Mouse (Mus musculus) heart, adult 2 months (tissue): ENCODE data around the gene Dhx16. TPM values are rescaled to one million over a fixed set of nuclear protein-coding genes. Genes with fewer than 3 reads are reported as not detected.
A peak's percentile ranks its signal among the peaks of the same experiment; 100 is the strongest.

Source experiments
- DNase-seq, 2 experiments: peaks; one replicate each; pipeline ENCODE4 v3.0.0; 2021
- H3K27ac ChIP-seq: fragments of 200-600 bp; 2 replicates; pipeline ENCODE4 v1.8.1; 2022
- H3K27me3 ChIP-seq: fragments of 200-500 bp; 2 replicates; pipeline ENCODE4 v1.6.1; 2012; ENCODE audit warnings: mild to moderate bottlenecking, low read length, inconsistent platforms, mixed read lengths; ENCODE audit not compliant: control insufficient read depth, insufficient read depth
- H3K36me3 ChIP-seq: fragments of 200-500 bp; 2 replicates; pipeline ENCODE4 v1.6.1; 2012; ENCODE audit warnings: low read length, inconsistent platforms; ENCODE audit not compliant: control insufficient read depth, insufficient read depth
- H3K4me1 ChIP-seq: fragments of 200-500 bp; 2 replicates; pipeline ENCODE4 v1.6.1; 2011; ENCODE audit warnings: low read length; ENCODE audit not compliant: control insufficient read depth, insufficient read depth
- H3K4me3 ChIP-seq: fragments of 200-600 bp; 2 replicates; pipeline ENCODE4 v1.8.1; 2022
- H3K79me2 ChIP-seq: fragments of 200-500 bp; replicated peaks from 2 replicates; pipeline ENCODE4 v1.6.1; 2012; ENCODE audit warnings: mild to moderate bottlenecking, inconsistent platforms, low read length, moderate library complexity, mixed read lengths; ENCODE audit not compliant: control insufficient read depth, insufficient read depth
- H3K9ac ChIP-seq: fragments of 200-500 bp; 2 replicates; pipeline ENCODE4 v1.6.1; 2012; ENCODE audit warnings: low read depth, mild to moderate bottlenecking, control low read depth, inconsistent platforms, low read length, mixed read lengths
- CTCF ChIP-seq: fragments of 200-600 bp; IDR thresholded peaks from 2 replicates; pipeline ENCODE4 v1.8.1; 2022; ENCODE audit warnings: antibody characterized with exemption, mild to moderate bottlenecking, moderate library complexity
- EP300 ChIP-seq: fragments of 200-500 bp; IDR thresholded peaks from 2 replicates; pipeline ENCODE4 v1.6.1; 2011; ENCODE audit warnings: low read depth, low read length, control low read depth; ENCODE audit not compliant: insufficient read depth
- POLR2A ChIP-seq: fragments of 200-500 bp; IDR thresholded peaks from 2 replicates; pipeline ENCODE4 v1.6.1; 2011; ENCODE audit warnings: mild to moderate bottlenecking, low read depth, low read length, control low read depth; ENCODE audit not compliant: insufficient read depth
- WGBS: fragments of 180-500 bp; shearing (Covaris S2); methylation state at CpG from one replicate; pipeline ENCODE4 v1.1.7; 2018; 5-methylcytosine and 5-hydroxymethylcytosine counted together
- intact Hi-C: fragments of 180-260 bp; cut with DNase I; formaldehyde crosslinking; loops from one replicate; pipeline ENCODE4 v1.15.1; 2025
- polyA plus RNA-seq: library from polyadenylated mRNA; depleted of rRNA; stranded (reverse); fragments of >200 nt; gene quantifications from 2 replicates; pipeline ENCODE4 v1.2.3, GENCODE M21; 2012
- total RNA-seq, 2 experiments: library from RNA; stranded (reverse); gene quantifications; 2 replicates each; pipeline ENCODE4 v1.2.3; 2021

The Dhx16 gene
- total and polyA plus RNA-seq, 3 experiments, result 19.3 to 27.7 (median 20.3) TPM

- Histone ChIP-seq H3K27ac (peak within 1 kb of the TSS; percentile 100), H3K4me1 (peaks cover 7% of the 10 kb centered on the region), H3K79me2 (no peaks in the 10 kb centered on the region), H3K27me3 (no peaks in the 10 kb centered on the region), H3K9ac (peak within 1 kb of the TSS; percentile 70), H3K4me3 (peak within 1 kb of the TSS; percentile 79), H3K36me3 (peaks cover 11% of the 10 kb centered on the region)
- under 1% methylated on average over 83 of the region's 83 CpGs for WGBS
- peak; percentile 100 for TF ChIP-seq POLR2A
- peak; percentile 90 for TF ChIP-seq EP300
- TF ChIP-seq CTCF, result peak; percentile 80
- intact Hi-C loops, result loop anchor here (2.0 kb wide), 3 partner anchors 20 to 78 kb away; partner anchors contain the start of genes 2310061I04Rik and Tubb5
- DNase-seq, result peak; percentile 97 to 100
Observed at GRCm38 (mm10) chr17:35916297-35917142, 36.9 kb downstream of the Dhx16 start, which contains the start of the genes Mrps18b and Ppp1r10. Mrps18b (minus strand) TSS chr17:35916389. Ppp1r10 (plus strand) TSS chr17:35916434.

- peak overlapping the region; percentile 100 for H3K27ac ChIP-seq
- H3K4me1 ChIP-seq, result peaks cover 8% of the 10 kb centered on the region
- H3K36me3 ChIP-seq, result peaks cover 11% of the 10 kb centered on the region
- DNase-seq, result no peak
- no peaks in the 10 kb centered on the region for H3K79me2 ChIP-seq
- H3K27me3 ChIP-seq, result no peaks in the 10 kb centered on the region
- WGBS, result under 1% methylated on average over 8 of the region's 8 CpGs
- peak overlapping the region; percentile 79 for H3K4me3 ChIP-seq
- intact Hi-C loops, result loop anchor here (2.0 kb wide), 3 partner anchors 20 to 78 kb away; partner anchors contain the start of genes 2310061I04Rik and Tubb5
- TF ChIP-seq POLR2A (no peak), EP300 (no peak), CTCF (no peak)
- H3K9ac ChIP-seq, result peak overlapping the region; percentile 68
Observed at GRCm38 (mm10) chr17:35917143-35917462, 37.5 kb downstream of the Dhx16 start.

GRCm38 (mm10) chr17:35917463-35918251 lies 38.0 kb downstream of the Dhx16 start:
- intact Hi-C loops, result loop anchor here (2.0 kb wide), 4 partner anchors 21 to 79 kb away; partner anchors contain the start of genes 2310061I04Rik, Gnl1 and Tubb5
- TF ChIP-seq CTCF, result no peak
- peak; percentile 77 for TF ChIP-seq POLR2A
- TF ChIP-seq EP300, result 0 out of 2 replicates have a peak, but pooled peaks have one; percentile 40
- H3K9ac ChIP-seq, result peak overlapping the region; percentile 68

GRCm38 (mm10) chr17:35918276-35919059 lies 38.8 kb downstream of the Dhx16 start:
- Histone ChIP-seq H3K9ac (peak overlapping the region; percentile 92), H3K27ac (peak overlapping the region; percentile 100), H3K36me3 (peaks cover 11% of the 10 kb centered on the region), H3K4me1 (peaks cover 8% of the 10 kb centered on the region), H3K79me2 (no peaks in the 10 kb centered on the region), H3K27me3 (no peaks in the 10 kb centered on the region), H3K4me3 (peak overlapping the region; percentile 79)
- intact Hi-C loops, result loop anchor here (2.0 kb wide), 1 partner anchor 60 kb away; the partner anchor contains the start of gene Gnl1
- under 1% methylated on average over 11 of the region's 11 CpGs for WGBS
- peak; percentile 55; the same call in 1 of the 2 replicates for TF ChIP-seq POLR2A
- peak; percentile 47; the same call in 1 of the 2 replicates for TF ChIP-seq EP300
- no peak for TF ChIP-seq CTCF
- peak; percentile 38 to 62 for DNase-seq

More at GRCm38 (mm10) chr17:35917463-35918251, 38.0 kb downstream of the Dhx16 start:
- Histone ChIP-seq H3K79me2 (no peaks in the 10 kb centered on the region), H3K27me3 (no peaks in the 10 kb centered on the region), H3K4me1 (peaks cover 8% of the 10 kb centered on the region), H3K36me3 (peaks cover 11% of the 10 kb centered on the region), H3K27ac (peak overlapping the region; percentile 100), H3K4me3 (peak overlapping the region; percentile 79)
- peak; percentile 52 to 57 for DNase-seq
- under 1% methylated on average over 13 of the region's 13 CpGs for WGBS
